8 mouse cellular contexts compared by ENCODE assay signal in the genomic region with DNA sequence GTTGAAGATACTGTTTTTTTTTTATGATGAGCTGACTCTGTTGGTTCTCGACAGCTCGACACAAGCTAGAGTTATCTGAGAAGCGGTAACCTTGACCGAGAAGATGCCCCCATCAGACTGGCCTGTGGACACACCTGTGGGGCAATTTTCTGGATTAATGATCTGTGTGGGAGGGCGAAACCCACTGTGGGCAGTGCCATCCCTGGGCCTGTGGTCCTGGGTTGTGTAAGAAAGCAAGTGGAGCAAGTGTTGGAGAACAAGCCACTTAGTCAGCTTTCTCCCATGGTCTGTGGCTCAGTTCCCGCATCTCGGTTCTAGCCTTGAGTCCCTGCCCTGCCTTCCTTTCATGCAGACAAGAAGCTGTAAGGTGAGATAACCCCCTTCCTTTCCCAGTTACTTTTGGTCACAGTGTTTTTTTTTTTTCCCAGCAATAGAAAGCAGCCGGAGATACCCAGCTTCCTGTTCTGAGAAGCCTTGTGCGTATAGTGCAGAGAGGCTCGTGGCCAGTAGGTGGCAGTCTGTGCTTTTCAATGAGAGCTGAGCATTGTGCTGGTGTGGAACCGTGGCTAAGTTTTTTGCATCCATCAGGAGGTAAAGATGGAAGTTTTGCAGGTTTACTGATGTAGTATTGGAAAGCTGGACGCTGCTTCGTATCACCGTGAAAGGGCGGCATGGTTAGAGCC. TPM values are rescaled to one million over a fixed set of nuclear protein-coding genes. Genes with fewer than 3 reads are reported as not detected.
DNase-seq lines count a peak whose midpoint lies in the region; ATAC-seq and TF ChIP-seq lines count a peak whose summit lies in the region.

No protein-coding gene starts in this region.

- no peak overlapping the region for H3K4me3 ChIP-seq in MEL (ENCODE audit: control insufficient read depth in 1 of 2, insufficient read depth in 1 of 2, low read depth in 2 of 2, low read length in 2 of 2)
- no peak overlapping the region for H3K4me3 ChIP-seq in cerebellum, adult 2 months (replicated peaks; ENCODE audit: insufficient read depth, low read depth, low read length)
- H3K4me3 ChIP-seq in layer of hippocampus, adult 2 months, result no peak overlapping the region
- no peak overlapping the region for H3K4me3 ChIP-seq in lung, embryonic 14.5 days (ENCODE audit: low read depth, low read length)
- H3K4me3 ChIP-seq in olfactory bulb, adult 2 months (ENCODE audit: insufficient read depth, low read depth, low read length), result no peak overlapping the region

- no peaks in the 10 kb centered on the region for H3K36me3 ChIP-seq in MEL (ENCODE audit: control insufficient read depth in 1 of 2, insufficient read depth in 2 of 2, low read length in 2 of 2)
- no peaks in the 10 kb centered on the region for H3K36me3 ChIP-seq in lung, embryonic 14.5 days (ENCODE audit: insufficient read depth)

- ATAC-seq in hematopoietic stem cell, adult 5-6 weeks (replicated peaks in 1 of 2; ENCODE audit: insufficient read depth in 1 of 2, low FRiP score in 2 of 2, low TSS enrichment in 1 of 2, low read depth in 1 of 2, poor library complexity in 2 of 2, severe bottlenecking in 2 of 2), result peak; percentile 97 to 99
- ATAC-seq in lung, embryonic 14.5 days (ENCODE audit: insufficient read depth), result peak; percentile 94

- peak; percentile 76 to 84 (median 78) for TF ChIP-seq CTCF in MEL (IDR thresholded peaks at IDR 0.05 in 2 of 3, conservative IDR thresholded peaks at IDR 0.05 in 1 of 3; ENCODE audit: control insufficient read depth in 1 of 3, insufficient read depth in 1 of 3, low read depth in 2 of 3, low read length in 3 of 3, poor library complexity in 1 of 3, severe bottlenecking in 1 of 3)
- peak; percentile 85 for TF ChIP-seq CTCF in cerebellum, adult 2 months (IDR thresholded peaks at IDR 0.05; ENCODE audit: borderline replicate concordance, insufficient read depth, low read depth, low read length)
- TF ChIP-seq CTCF in layer of hippocampus, adult 2 months (conservative IDR thresholded peaks at IDR 0.05), result peak; percentile 95
- TF ChIP-seq CTCF in lung, embryonic 14.5 days (IDR thresholded peaks at IDR 0.05; ENCODE audit: low read depth), result peak; percentile 92
- peak; percentile 41; the same call in 1 of the 2 replicates for TF ChIP-seq CTCF in olfactory bulb, adult 2 months (IDR thresholded peaks at IDR 0.05; ENCODE audit: insufficient read depth, low read depth, low read length)

- 55% methylated on average over 15 of the region's 15 CpGs for WGBS in cerebellum, adult 2 months
- 49% methylated on average over 15 of the region's 15 CpGs for WGBS in lung, embryonic 14.5 days
- WGBS in olfactory bulb, adult 2 months, result 53% methylated on average over 15 of the region's 15 CpGs

- peaks cover 0 to 3% of the 10 kb centered on the region in 2 experiments; a peak in 2 of 4 replicates for H3K4me1 ChIP-seq in MEL (ENCODE audit: control insufficient read depth in 1 of 2, insufficient read depth in 2 of 2, low read length in 2 of 2)
- no peaks in the 10 kb centered on the region for H3K4me1 ChIP-seq in cerebellum, adult 2 months (ENCODE audit: control insufficient read depth, insufficient read depth, low read length)
- no peaks in the 10 kb centered on the region for H3K4me1 ChIP-seq in lung, embryonic 14.5 days (ENCODE audit: insufficient read depth)
- H3K4me1 ChIP-seq in olfactory bulb, adult 2 months (ENCODE audit: control insufficient read depth, insufficient read depth, low read length), result no peaks in the 10 kb centered on the region

- TF ChIP-seq POLR2A in MEL (IDR thresholded peaks at IDR 0.05; ENCODE audit: control insufficient read depth in 1 of 2, insufficient read depth in 1 of 2, low read depth in 1 of 2, low read length in 2 of 2, poor library complexity in 1 of 2), result no peak
- TF ChIP-seq POLR2A in cerebellum, adult 2 months (IDR thresholded peaks at IDR 0.05; ENCODE audit: borderline replicate concordance, insufficient read depth, low read length), result no peak
- no peak for TF ChIP-seq POLR2A in olfactory bulb, adult 2 months (IDR thresholded peaks at IDR 0.05; ENCODE audit: insufficient read depth, low read depth, low read length)

- DNase-seq in MEL (ENCODE audit: low read depth, low spot score), result peak; percentile 88
- peak; percentile 67 to 77 for DNase-seq in cerebellum, adult 2 months
- peak; percentile 76 for DNase-seq in forelimb bud, embryonic 11.5 days (ENCODE audit: low read depth, low spot score)
- peak; percentile 84 to 89 for DNase-seq in layer of hippocampus, adult 2 months (ENCODE audit: low spot score in 2 of 2)
- peak; percentile 94 for DNase-seq in lung, embryonic 14.5 days
- DNase-seq in thymus, adult 18-20 months, result peak; percentile 22 to 26

- no peaks in the 10 kb centered on the region for H3K79me2 ChIP-seq in MEL (ENCODE audit: control insufficient read depth, insufficient read depth, low read length, poor library complexity)

- H3K27me3 ChIP-seq in MEL (ENCODE audit: control insufficient read depth in 1 of 2, insufficient read depth in 2 of 2, low read length in 2 of 2), result no peaks in the 10 kb centered on the region
- H3K27me3 ChIP-seq in cerebellum, adult 2 months (ENCODE audit: control insufficient read depth, insufficient read depth, low read length), result no peaks in the 10 kb centered on the region
- no peaks in the 10 kb centered on the region for H3K27me3 ChIP-seq in lung, embryonic 14.5 days (ENCODE audit: insufficient read depth, low read length)

- TF ChIP-seq RAD21 in MEL (IDR thresholded peaks at IDR 0.05; ENCODE audit: low read depth, low read length), result peak; percentile 85

- H3K27ac ChIP-seq in MEL (ENCODE audit: control insufficient read depth, low read depth, low read length), result no peak overlapping the region
- no peak overlapping the region for H3K27ac ChIP-seq in cerebellum, adult 2 months (ENCODE audit: insufficient read depth, low read length)
- no peak overlapping the region for H3K27ac ChIP-seq in layer of hippocampus, adult 2 months
- no peak overlapping the region for H3K27ac ChIP-seq in lung, embryonic 14.5 days (ENCODE audit: low read depth)
- no peak overlapping the region for H3K27ac ChIP-seq in olfactory bulb, adult 2 months (ENCODE audit: insufficient read depth, low read depth, low read length)

- H3K9me3 ChIP-seq in MEL (replicated peaks; ENCODE audit: insufficient read depth, low read length), result no peaks in the 10 kb centered on the region
- H3K9me3 ChIP-seq in lung, embryonic 14.5 days (ENCODE audit: low read depth, low read length), result no peaks in the 10 kb centered on the region

- TF ChIP-seq EP300 in MEL (IDR thresholded peaks at IDR 0.05; ENCODE audit: low read depth in 1 of 2, low read length in 2 of 2), result no peak

- H3K9ac ChIP-seq in MEL (ENCODE audit: control insufficient read depth, low read depth, low read length, poor library complexity, severe bottlenecking), result no peak overlapping the region
- no peak overlapping the region for H3K9ac ChIP-seq in lung, embryonic 14.5 days

- H3K4me2 ChIP-seq in lung, embryonic 14.5 days, result no peak overlapping the region

TF ChIP-seq in MEL, 35 proteins besides CTCF, POLR2A, EP300 and RAD21:
- TF ChIP-seq MAZ (IDR thresholded peaks at IDR 0.05; ENCODE audit: low read depth, low read length) (no peak), ELF1 (IDR thresholded peaks at IDR 0.05; ENCODE audit: low read depth, low read length) (0 out of 2 replicates have a peak, but pooled peaks have one; percentile 35), HCFC1 (IDR thresholded peaks at IDR 0.05; ENCODE audit: low read depth, low read length) (no peak), USF2 (IDR thresholded peaks at IDR 0.05; ENCODE audit: borderline replicate concordance in 1 of 2, insufficient read depth in 1 of 2, low read depth in 1 of 2, low read length in 2 of 2) (no peak), SIN3A (IDR thresholded peaks at IDR 0.05; ENCODE audit: low read length) (0 out of 2 replicates have a peak, but pooled peaks have one; percentile 21), BHLHE40 (IDR thresholded peaks at IDR 0.05; ENCODE audit: borderline replicate concordance, low read depth, low read length) (no peak), MYC (IDR thresholded peaks at IDR 0.05; ENCODE audit: low read depth, low read length) (no peak), ZNF384 (IDR thresholded peaks at IDR 0.05; ENCODE audit: low read depth, low read length) (peak; percentile 98), ZC3H11A (IDR thresholded peaks at IDR 0.05; ENCODE audit: low read depth, low read length) (peak; percentile 69), ETS1 (IDR thresholded peaks at IDR 0.05; ENCODE audit: low read depth, low read length) (no peak), SMC3 (IDR thresholded peaks at IDR 0.05; ENCODE audit: low read depth, low read length) (peak; percentile 75), TAL1 (IDR thresholded peaks at IDR 0.05; ENCODE audit: low read length) (no peak), UBTF (IDR thresholded peaks at IDR 0.05; ENCODE audit: borderline replicate concordance, insufficient read depth, low read depth, low read length) (no peak), NRF1 (IDR thresholded peaks at IDR 0.05; ENCODE audit: insufficient read depth, low read depth, low read length, poor library complexity, severe bottlenecking) (no peak), ZKSCAN1 (IDR thresholded peaks at IDR 0.05; ENCODE audit: low read depth, low read length) (no peak), GATA1 (IDR thresholded peaks at IDR 0.05; ENCODE audit: low read depth, low read length) (peak; percentile 16; the same call in 1 of the 2 replicates)

RNA-seq across cellular contexts. Expression of a gene that starts 31.8 kb away (rescaled TPM):
- total RNA-seq in MEL (2012; rRNA removed), result 15.9 and 18.2 TPM in 2 replicates
- polyA plus RNA-seq in MEL (2012; ENCODE audit: insufficient read depth in 1 of 2, insufficient read length in 2 of 2, low read depth in 1 of 2, low replicate concordance in 2 of 2, missing spikeins in 1 of 2), result 10 to 100 TPM in 1 of 2 experiments, not detected in 1; 26.6 TPM
- polyA plus RNA-seq in cerebellum, adult 2 months (2012; rRNA removed), result 59.0 and 60.3 TPM in 2 replicates
- 9.4 and 20.1 TPM in 2 replicates for total RNA-seq in hematopoietic stem cell, adult 5-6 weeks (2017)
- total RNA-seq in layer of hippocampus, adult 2 months (2021), result 10 to 100 TPM; 37.8 to 40.6 TPM
- polyA plus RNA-seq in lung, embryonic 14.5 days (2014; fragmentation: Nextera tagmentation; extraction: Ambion mirVana), result 47.3 and 47.6 TPM in 2 replicates
- polyA plus RNA-seq in olfactory bulb, adult 2 months (2012; ENCODE audit: insufficient read depth, insufficient read length, low replicate concordance, missing spikeins), result not detected in 2 replicates

Comparison
In these comparisons a context has a peak if more than half of its experiments do, and no peak if none do; other contexts are left out.
1. DNase-seq: peak in every context shown above with its lines; median percentile 94 in lung, embryonic 14.5 days; 88 in MEL; 86 in layer of hippocampus, adult 2 months; 76 in forelimb bud, embryonic 11.5 days; 72 in cerebellum, adult 2 months; 24 in thymus, adult 18-20 months.
2. CTCF ChIP-seq: peak in every context shown above with its lines; median percentile 95 in layer of hippocampus, adult 2 months; 92 in lung, embryonic 14.5 days; 85 in cerebellum, adult 2 months; 78 in MEL; 41 in olfactory bulb, adult 2 months.